In genomic region chr17:29858764-29859163, GRCm38 (mm10) we compare ENCODE assay signal across 9 mouse cellular contexts.
DNase-seq lines count a peak whose midpoint lies in the region; ATAC-seq and TF ChIP-seq lines count a peak whose summit lies in the region.
"Had no signal": no experiment of that assay in that cellular context is flagged by ENCODE, and none has a peak within 500 bp of the region (broad histone marks: within the 10 kb centered on the region; RNA-seq: fewer than 3 reads in every experiment).

No protein-coding gene starts in this region.

- no peaks in the 10 kb centered on the region for H3K9me3 ChIP-seq in forebrain, embryonic 16.5 days (ENCODE audit: control insufficient read depth, low read length)
- no peaks in the 10 kb centered on the region for H3K9me3 ChIP-seq in midbrain, embryonic 10.5 days (replicated peaks)
- H3K9me3 ChIP-seq: heart, embryonic 15.5 days had no signal

- H3K79me2 ChIP-seq in liver, adult 2 months (ENCODE audit: control insufficient read depth, insufficient read depth, low read length), result no peaks in the 10 kb centered on the region

- H3K4me2 ChIP-seq in forebrain, embryonic 16.5 days (ENCODE audit: low read length), result no peak overlapping the region
- H3K4me2 ChIP-seq: heart, embryonic 15.5 days had no signal

- H3K36me3 ChIP-seq in liver, adult 2 months (ENCODE audit: control insufficient read depth, insufficient read depth, low read length), result no peaks in the 10 kb centered on the region
- H3K36me3 ChIP-seq in forebrain, embryonic 16.5 days (ENCODE audit: control insufficient read depth, insufficient read depth), result no peaks in the 10 kb centered on the region
- no peaks in the 10 kb centered on the region for H3K36me3 ChIP-seq in midbrain, embryonic 10.5 days
- H3K36me3 ChIP-seq: heart, embryonic 15.5 days had no signal

- H3K4me3 ChIP-seq in liver, adult 2 months (ENCODE audit: insufficient read depth, low read depth, low read length), result no peak overlapping the region
- H3K4me3 ChIP-seq in forebrain, embryonic 16.5 days (replicated peaks; ENCODE audit: low read length), result no peak overlapping the region
- H3K4me3 ChIP-seq in midbrain, embryonic 10.5 days, result no peak overlapping the region
- H3K4me3 ChIP-seq: heart, embryonic 15.5 days had no signal

- TF ChIP-seq POLR2A in liver, adult 2 months (IDR thresholded peaks at IDR 0.05; ENCODE audit: extremely low read depth, insufficient read depth, low read length), result no peak

- ATAC-seq in forebrain, embryonic 16.5 days, result no peak

- no peaks in the 10 kb centered on the region for H3K27me3 ChIP-seq in liver, adult 2 months (ENCODE audit: control insufficient read depth, insufficient read depth, low read length)
- H3K27me3 ChIP-seq in forebrain, embryonic 16.5 days (replicated peaks; ENCODE audit: control insufficient read depth, insufficient read depth, low read length), result no peaks in the 10 kb centered on the region
- 0 out of 2 replicates have a peak, but pooled peaks cover 7% of the 10 kb centered on the region for H3K27me3 ChIP-seq in midbrain, embryonic 10.5 days (ENCODE audit: low read depth, poor library complexity, severe bottlenecking)
- H3K27me3 ChIP-seq: heart, embryonic 15.5 days had no signal

- DNase-seq in cerebellum, postnatal 36 days, result peak; percentile 35 to 43
- DNase-seq in cerebellum, postnatal 4 days (ENCODE audit: low spot score in 2 of 2), result no peak
- DNase-seq in right cerebral cortex, postnatal 14 days, result peak; percentile 52
- no peak for DNase-seq in right cerebral cortex, adult 18-20 months
- DNase-seq in liver, adult 2 months (ENCODE audit: extremely low read depth, low read depth, low spot score), result peak; percentile 9
- peak; percentile 66 for DNase-seq in testis, postnatal 10 days (ENCODE audit: low spot score)
- DNase-seq in midbrain, embryonic 10.5 days (ENCODE audit: low spot score), result no peak

- no peaks in the 10 kb centered on the region for H3K4me1 ChIP-seq in liver, adult 2 months (ENCODE audit: control insufficient read depth, insufficient read depth, low read length)
- H3K4me1 ChIP-seq in forebrain, embryonic 16.5 days (replicated peaks; ENCODE audit: control insufficient read depth, insufficient read depth, low read length), result peaks cover 13% of the 10 kb centered on the region
- H3K4me1 ChIP-seq in midbrain, embryonic 10.5 days, result peaks cover 14% of the 10 kb centered on the region

- no peak overlapping the region for H3K9ac ChIP-seq in liver, adult 2 months (ENCODE audit: low read depth, low read length)
- H3K9ac ChIP-seq in forebrain, embryonic 16.5 days (replicated peaks; ENCODE audit: low read depth, low read length), result no peak overlapping the region
- H3K9ac ChIP-seq: heart, embryonic 15.5 days had no signal

- WGBS in liver, adult 2 months, result 78% methylated on average over 3 of the region's 3 CpGs
- WGBS in forebrain, embryonic 16.5 days, result 92% methylated on average over 3 of the region's 3 CpGs
- 95% methylated on average over 3 of the region's 3 CpGs for WGBS in midbrain, embryonic 10.5 days

- H3K27ac ChIP-seq in liver, adult 2 months (replicated peaks; ENCODE audit: insufficient read depth, low read depth, low read length), result no peak overlapping the region
- H3K27ac ChIP-seq in forebrain, embryonic 16.5 days (ENCODE audit: low read length), result no peak overlapping the region
- no peak overlapping the region for H3K27ac ChIP-seq in midbrain, embryonic 10.5 days (replicated peaks)
- H3K27ac ChIP-seq: heart, embryonic 15.5 days had no signal

- TF ChIP-seq CTCF in liver, adult 2 months (IDR thresholded peaks at IDR 0.05; ENCODE audit: low read depth, low read length), result peak; percentile 58; the same call in 1 of the 2 replicates

Comparison
In these comparisons a context has a peak if more than half of its experiments do, and no peak if none do; other contexts are left out.
1. DNase-seq: peak in cerebellum, postnatal 36 days (2 of 2), right cerebral cortex, postnatal 14 days (single experiment), liver, adult 2 months (single experiment) and testis, postnatal 10 days (single experiment); none in cerebellum, postnatal 4 days (0 of 2), right cerebral cortex, adult 18-20 months (single experiment) and midbrain, embryonic 10.5 days (single experiment).